Mouse (Mus musculus) liver, embryonic 14 days (tissue): Measurements from ENCODE around the gene Lrp2. TPM values are rescaled to one million over a fixed set of nuclear protein-coding genes. Genes with fewer than 3 reads are reported as not detected.

ENCODE experiments used
- polyA plus RNA-seq: library from polyadenylated mRNA; depleted of rRNA; stranded (reverse); fragments of >200 nt; gene quantifications from 2 replicates; pipeline ENCODE4 v1.2.3, GENCODE M21; 2012; rRNA removed

Gene Lrp2
- polyA plus RNA-seq: 0.06 TPM in 2 replicates

DNA sequence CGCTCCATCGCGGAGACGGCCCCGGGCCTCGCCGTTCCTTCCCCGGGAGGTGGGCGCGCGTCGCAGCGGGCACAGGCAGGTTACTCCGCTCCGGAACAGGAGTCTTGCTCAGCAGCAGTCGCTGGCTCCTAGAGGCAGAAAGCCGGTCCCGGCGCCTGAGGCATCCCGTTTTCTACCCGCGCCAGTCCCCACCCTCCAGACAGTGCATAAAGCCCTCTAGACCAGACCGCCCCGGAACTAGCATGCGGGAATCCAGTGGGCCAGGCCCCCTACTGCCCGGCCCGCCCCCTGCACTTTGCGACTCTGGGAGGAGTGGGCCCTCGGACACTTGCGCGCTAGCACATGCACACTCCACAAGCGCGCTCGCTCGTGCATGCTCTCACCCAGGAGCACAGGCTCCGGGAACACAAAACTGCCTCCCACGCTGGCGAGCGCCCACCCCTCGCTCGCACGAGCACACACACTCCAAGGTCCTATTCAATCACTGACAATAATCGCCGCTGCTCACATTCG, at the start of gene Lrp2:
TSS of gene Lrp2 (minus strand) at position 180 of the 513 bp plus-strand sequence.

GRCm38 (mm10) chr2:69380281-69380680, 205.6 kb downstream of the Lrp2 start, which contains the start of gene Dhrs9:
Dhrs9 (plus strand) TSS chr2:69380445.

Other genes starting within 250 kb of the Lrp2 start
- gene Abcb11, start 243.4 kb downstream of the Lrp2 start, polyA plus RNA-seq: 3.2 and 3.5 TPM in 2 replicates
- 0.39 and 0.41 TPM in 2 replicates for gene Dhrs9, start 205.6 kb downstream of the Lrp2 start, polyA plus RNA-seq
- 2.6 TPM in 2 replicates for gene Bbs5, start 61.1 kb upstream of the Lrp2 start, polyA plus RNA-seq
- gene Klhl41, start 84.1 kb upstream of the Lrp2 start, polyA plus RNA-seq: 0.05 and 0.68 TPM in 2 replicates
- gene Fastkd1, start 127.5 kb upstream of the Lrp2 start, polyA plus RNA-seq: 3.0 and 3.7 TPM in 2 replicates
- gene Ppig, start 136.5 kb upstream of the Lrp2 start, polyA plus RNA-seq: 12.3 and 13.1 TPM in 2 replicates
- 0.32 and 0.35 TPM in 2 replicates for gene Ccdc173, start 203.5 kb upstream of the Lrp2 start, polyA plus RNA-seq
- 7.0 and 8.5 TPM in 2 replicates for gene Phospho2, start 203.6 kb upstream of the Lrp2 start, polyA plus RNA-seq
- 12.7 and 13.8 TPM in 2 replicates for gene Klhl23, start 235.9 kb upstream of the Lrp2 start, polyA plus RNA-seq